Mouse (Mus musculus) myocyte (in vitro differentiated cells): ENCODE measurements at regions not wholly inside any gene's neighbourhood (a gene's known extent, or its start where the extent isn't known, plus 50 kb on each side); places are given as distances from the start of the nearest gene placed in this dataset.
"Not testable (repeated sequence)": the region's sequence is repeated elsewhere in the genome, so short reads cannot be mapped to it uniquely, and the experiment has no call there.

Source experiments
- E2F4 ChIP-seq: IDR thresholded peaks from one replicate; pipeline ENCODE4 v1.6.1; 2011; ENCODE audit warnings: mild to moderate bottlenecking, control low read depth, moderate library complexity; ENCODE audit not compliant: insufficient read depth
- MAX ChIP-seq: IDR thresholded peaks from one replicate; pipeline ENCODE4 v1.6.1; 2011; ENCODE audit warnings: low read depth, mild to moderate bottlenecking, control low read depth
- MYOD1 ChIP-seq, 3 experiments: IDR thresholded peaks; one replicate each; pipeline ENCODE4 v1.6.1; 2011; ENCODE audit warnings: control low read depth in 2 of 3, low read depth in 2 of 3, mild to moderate bottlenecking in 2 of 3, moderate library complexity in 1 of 3; ENCODE audit not compliant: insufficient read length in 2 of 3, control insufficient read depth in 1 of 3
- MYOG ChIP-seq, 3 experiments: IDR thresholded peaks; one replicate each; pipeline ENCODE4 v1.6.1; 2011; ENCODE audit warnings: control low read depth in 2 of 3, low read depth in 2 of 3, mild to moderate bottlenecking in 2 of 3; ENCODE audit not compliant: insufficient read length in 2 of 3, control insufficient read depth in 1 of 3, insufficient read depth in 1 of 3
- POLR2A ChIP-seq: IDR thresholded peaks from one replicate; pipeline ENCODE4 v1.6.1; 2011; ENCODE audit warnings: low read depth, mild to moderate bottlenecking, control low read depth, moderate library complexity; ENCODE audit not compliant: insufficient read length
- REST ChIP-seq: IDR thresholded peaks from one replicate; pipeline ENCODE4 v1.6.1; 2011; ENCODE audit warnings: mild to moderate bottlenecking, control low read depth, moderate library complexity; ENCODE audit not compliant: insufficient read depth, insufficient read length
- SRF ChIP-seq: IDR thresholded peaks from one replicate; pipeline ENCODE4 v1.6.1; 2011; ENCODE audit warnings: low read depth; ENCODE audit not compliant: control insufficient read depth, insufficient read length
- TCF12 ChIP-seq: IDR thresholded peaks from one replicate; pipeline ENCODE4 v1.6.1; 2011; ENCODE audit warnings: mild to moderate bottlenecking, control low read depth; ENCODE audit not compliant: poor library complexity, insufficient read depth, severe bottlenecking
- USF1 ChIP-seq: IDR thresholded peaks from one replicate; pipeline ENCODE4 v1.6.1; 2011; ENCODE audit warnings: low read depth, mild to moderate bottlenecking, control low read depth, moderate library complexity

DNA sequence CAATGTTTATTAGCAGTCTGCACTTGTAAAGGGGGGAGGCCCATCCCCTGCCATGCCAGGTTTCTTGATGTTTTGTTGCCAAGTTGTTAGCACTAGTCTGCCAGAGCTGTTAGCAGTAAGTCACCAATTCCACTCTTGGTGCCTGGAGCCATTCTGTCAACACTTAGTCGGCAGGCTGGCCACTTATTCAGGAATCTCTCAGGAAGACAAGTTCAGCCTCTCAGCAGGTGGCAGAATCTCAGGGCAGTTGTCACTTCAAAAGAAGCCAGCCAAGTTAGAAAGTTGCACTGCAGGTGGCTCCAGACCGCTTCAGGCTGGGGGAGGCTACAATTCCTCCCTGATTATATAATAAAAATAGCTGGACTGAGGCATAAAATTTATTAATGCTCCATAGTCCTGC, 424.2 kb downstream of the Cdh10 start:
- TF ChIP-seq USF1; TCF12; POLR2A; MYOG (IDR thresholded peaks at IDR 0.05; ENCODE audit: control insufficient read depth in 1 of 3, insufficient read depth in 1 of 3, insufficient read length in 2 of 3, low read depth in 2 of 3); REST; SRF; MYOD1 (IDR thresholded peaks at IDR 0.05; ENCODE audit: control insufficient read depth in 1 of 3, insufficient read length in 2 of 3, low read depth in 2 of 3); MAX; E2F4: not testable (repeated sequence)
